Mouse (Mus musculus): ENCODE results near the gene Scfd2.

The Scfd2 gene

DNA sequence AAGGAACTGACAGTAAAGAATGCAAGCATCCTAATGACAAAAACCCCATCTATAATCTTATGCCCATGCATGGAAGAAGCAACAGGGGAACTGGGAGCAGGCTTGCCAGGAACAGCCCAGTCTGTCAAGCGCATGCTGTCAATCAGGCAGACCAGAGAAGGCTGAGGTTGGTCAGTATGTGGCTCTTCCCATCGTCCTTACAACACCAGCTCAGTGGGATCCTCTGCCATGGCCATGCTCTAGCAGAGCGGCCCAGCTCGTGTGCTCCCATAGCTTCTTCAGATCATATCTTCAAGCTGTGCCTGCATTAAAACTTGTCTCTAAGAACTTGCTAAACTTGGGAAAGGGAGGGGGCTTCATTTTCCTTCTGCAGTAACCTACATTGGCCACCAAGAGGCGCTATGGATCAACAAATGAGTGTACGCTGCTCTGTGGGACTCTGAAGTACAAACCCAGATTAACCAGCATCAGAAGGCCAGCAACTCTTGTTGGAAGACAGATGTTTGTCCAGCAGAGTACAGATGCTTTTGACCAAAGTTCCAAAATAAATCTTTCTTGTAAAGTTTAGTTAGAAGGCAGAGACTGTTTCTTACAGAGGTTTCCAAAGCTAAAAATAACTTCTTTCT lies 220.2 kb downstream of the Scfd2 start:
- peak; percentile 68 for DNase-seq (ENCODE audit: low spot score)

DNA sequence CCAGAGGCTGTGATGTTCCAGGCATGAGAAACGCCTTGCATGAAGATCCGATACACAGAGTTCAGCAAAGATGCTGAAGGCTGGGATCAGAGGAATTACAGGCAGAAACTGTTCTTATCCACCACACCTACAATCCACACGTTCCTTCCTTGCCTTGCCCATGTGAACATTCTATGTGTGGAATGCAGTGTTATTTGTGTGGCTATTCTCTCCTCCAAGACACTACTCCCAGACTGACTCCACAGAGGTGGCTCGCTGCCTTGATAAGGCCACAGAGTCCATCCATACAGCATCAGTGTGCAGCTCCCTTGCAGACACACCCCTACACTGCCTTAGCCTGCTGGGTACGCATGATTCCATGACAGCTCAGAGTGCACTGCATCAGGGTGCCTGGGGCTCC lies 221.5 kb downstream of the Scfd2 start:
- no peak for DNase-seq (ENCODE audit: low spot score)

DNA sequence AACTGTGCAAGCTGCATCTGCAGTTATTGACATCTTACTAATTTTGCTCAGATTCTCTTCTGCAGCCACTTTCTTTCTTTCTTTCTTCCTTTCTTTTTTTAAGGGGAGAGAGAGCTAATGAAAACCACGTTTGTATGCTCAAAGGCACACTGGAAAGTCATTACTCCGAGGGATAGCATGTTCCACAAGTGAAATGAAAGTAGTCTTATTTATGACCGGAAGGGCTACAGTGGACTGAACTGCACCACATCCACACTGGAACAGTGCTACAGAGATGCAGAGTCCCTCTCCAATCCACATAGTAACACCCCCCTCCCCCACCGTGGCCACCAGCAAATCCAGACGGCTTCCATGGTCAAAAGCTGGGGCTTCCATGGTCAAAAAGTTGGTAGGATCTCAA lies 224.3 kb downstream of the Scfd2 start:
- DNase-seq (ENCODE audit: low spot score) = no peak

DNA sequence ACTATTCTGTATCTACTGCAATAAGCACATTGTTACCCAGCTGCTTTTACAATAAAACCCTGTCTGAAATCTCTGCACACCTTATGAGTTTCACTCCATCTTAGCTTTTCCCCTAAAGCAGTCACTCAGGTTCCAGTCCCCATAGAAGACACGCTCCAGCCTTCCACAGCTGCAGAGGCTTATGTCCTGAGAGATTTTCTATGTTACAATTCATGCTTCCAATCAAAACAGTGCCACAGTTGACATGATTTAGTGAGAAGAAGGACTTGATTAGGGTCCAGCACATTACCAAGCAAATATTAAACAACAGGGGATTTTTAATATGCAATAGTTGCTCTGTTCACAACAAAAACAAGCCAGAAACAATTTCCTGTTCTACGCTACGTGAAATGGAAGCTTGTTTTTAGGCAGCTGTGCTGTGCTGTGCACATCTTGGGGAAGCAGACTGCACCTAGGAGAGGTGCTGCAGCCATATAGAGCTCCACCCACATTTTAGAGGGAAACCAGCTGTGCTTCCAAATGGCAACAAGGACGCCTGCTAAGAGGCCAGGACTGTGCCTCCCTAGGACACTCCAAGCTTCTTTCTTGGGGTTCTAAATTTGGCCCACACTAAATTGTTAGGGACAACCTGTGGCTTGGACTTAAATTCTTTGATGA lies 225.9 kb downstream of the Scfd2 start:
- no peak for DNase-seq (ENCODE audit: low spot score)

DNA sequence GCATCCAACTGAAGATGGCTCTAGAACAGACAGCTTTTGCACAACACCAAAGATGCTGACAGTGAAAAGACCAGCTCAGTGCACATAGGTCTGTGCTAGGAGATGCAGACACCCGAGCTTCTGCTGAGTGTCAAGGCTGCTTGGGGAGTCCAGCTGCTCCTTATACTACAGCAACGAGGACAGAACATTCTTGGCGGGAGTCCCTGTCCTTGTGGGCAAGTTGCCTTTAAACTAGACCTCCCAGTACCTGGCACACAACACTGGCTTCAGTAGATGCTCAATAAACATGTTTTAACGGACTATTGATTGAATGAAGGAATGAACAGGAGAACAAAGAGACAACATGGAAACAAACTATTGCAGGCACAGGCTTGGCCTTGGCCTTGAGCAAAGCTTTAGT lies 226.8 kb downstream of the Scfd2 start:
- DNase-seq (ENCODE audit: low spot score) = peak; percentile 89

DNA sequence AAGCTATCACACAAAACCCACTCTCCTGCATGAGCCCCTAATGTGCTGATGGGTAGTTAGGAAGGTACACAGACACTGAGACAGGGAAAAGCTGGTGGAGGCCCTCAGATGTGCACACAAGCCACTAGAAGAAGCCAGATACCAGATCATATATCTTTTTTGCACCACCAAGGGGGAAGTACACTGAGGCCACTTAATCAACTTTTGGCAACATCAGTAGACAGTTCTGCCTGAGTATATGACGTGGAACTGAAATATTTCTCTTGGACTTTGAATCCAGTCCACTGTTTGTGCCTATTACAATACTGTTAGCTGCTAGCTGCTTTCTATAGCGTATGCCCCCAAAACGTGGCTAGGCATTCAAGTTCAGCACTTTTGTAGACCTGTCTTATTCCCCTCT lies 229.2 kb downstream of the Scfd2 start:
- no peak for DNase-seq (ENCODE audit: low spot score)

DNA sequence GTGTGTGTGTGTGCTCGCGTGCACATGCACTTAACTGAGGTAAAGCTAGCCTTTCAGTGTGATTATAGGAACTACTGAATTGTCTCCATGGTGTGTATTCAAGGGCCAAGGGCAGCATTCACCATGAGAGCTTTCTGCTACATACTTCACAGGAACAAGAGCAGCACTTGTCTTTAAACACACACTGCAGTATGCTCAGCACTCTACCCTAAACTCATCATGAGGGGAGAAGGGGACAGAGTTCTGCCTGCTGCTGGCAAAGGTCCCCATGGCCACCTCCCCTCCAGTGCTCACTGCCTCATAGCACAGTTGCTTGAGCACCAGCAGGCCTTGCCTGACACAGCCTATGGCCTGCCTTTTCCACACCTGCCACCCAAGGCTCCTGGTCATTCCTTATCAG lies 230.1 kb downstream of the Scfd2 start:
- DNase-seq (ENCODE audit: low spot score) = no peak

DNA sequence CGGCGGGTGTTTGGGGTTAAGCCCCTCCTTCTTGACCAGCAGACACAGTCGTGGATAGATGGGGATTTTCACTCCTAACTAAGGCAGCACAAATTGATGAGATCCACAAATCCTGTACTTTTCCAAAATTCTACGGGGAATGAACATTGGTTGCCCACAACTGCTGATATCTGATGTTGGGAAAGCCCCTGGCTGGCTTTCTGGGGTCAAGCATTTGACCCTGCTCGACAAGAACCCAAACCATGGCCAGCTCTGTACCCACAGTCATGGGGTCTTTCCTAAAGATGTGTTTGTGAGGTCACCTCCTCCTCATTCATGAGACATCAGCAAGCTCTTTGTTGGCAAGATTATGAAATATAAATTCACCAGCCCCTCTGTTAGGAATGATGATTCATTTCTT lies 230.6 kb downstream of the Scfd2 start:
- DNase-seq (ENCODE audit: low spot score) = no peak

DNA sequence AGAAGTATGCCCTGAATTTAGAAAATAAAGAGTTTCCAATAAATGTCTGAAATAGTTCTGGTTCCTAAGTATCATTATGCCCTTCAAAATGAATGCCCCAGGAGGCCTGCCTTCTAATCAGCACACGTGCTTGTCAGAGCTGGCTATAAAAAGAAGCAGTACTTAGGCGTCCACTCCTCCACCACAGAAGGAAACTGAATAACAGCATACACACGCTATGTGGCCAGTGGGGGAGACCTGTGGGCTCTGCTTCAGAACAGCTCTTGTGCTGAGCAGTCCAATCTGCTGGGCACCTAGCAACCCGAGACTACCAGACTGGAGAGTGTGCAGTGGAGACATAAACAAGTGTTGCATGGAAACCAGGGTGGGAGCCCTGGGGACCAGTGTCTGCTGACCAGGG lies 231.4 kb downstream of the Scfd2 start:
- no peak for DNase-seq (ENCODE audit: low spot score)

DNA sequence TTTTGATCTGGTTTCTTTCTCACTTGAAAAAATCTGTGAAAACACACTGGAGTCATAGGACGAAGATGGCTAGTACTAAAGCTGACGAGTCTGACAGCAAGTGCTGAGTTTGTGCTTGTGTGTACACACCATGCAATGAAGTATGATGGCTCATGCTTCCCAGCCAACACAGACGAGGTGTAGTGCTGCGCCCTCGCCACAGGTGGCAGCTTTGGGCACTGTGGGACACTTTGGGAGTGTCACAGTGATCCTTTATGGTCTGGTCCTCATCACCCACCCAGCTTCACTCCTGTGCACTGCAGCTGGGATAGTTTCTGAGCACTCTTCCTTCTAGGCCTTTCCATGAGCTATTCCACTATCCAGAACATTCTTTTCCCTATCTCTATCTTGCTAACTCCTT lies 234.4 kb downstream of the Scfd2 start:
- DNase-seq (ENCODE audit: low spot score) = no peak

DNA sequence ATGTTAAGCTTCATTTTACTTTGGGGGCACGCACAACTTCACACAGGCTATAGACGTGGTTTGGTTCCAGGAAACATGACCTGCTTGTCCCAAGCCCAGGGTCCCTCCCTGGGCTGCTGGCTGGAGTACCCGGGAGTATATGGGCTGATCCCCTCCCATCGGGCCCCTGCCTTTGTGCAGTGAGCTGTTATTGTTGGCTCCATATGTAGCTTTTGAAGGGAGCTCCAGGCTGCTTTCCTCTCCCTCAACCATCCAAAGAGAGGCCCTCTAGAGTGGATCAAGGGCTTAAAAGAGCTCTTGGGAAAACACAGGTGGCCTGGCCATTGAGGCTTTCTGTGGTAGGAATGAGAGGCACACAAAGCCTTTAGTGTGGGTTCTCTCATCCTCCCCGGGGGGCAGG lies 235.5 kb downstream of the Scfd2 start:
- no peak for DNase-seq (ENCODE audit: low spot score)

DNA sequence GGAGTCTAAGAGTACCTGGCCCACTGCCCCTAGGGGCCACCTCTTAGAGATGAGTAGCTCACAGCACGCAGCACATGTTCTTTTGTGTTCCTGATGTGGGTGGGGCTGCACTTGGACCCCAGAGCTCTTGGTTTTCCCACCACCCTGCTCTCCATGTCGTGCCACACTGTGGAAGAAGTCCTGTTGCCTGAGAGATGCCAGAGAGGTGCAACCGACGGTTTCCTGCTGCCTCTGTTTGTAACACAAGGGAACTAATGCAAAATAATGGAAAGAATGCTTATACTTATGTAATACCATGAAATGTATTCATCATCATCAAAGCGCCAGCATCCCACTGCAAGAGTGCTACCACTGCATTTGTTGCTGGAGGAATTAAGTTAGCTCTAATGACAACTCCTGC lies 238.0 kb downstream of the Scfd2 start:
- no peak for DNase-seq (ENCODE audit: low spot score)

DNA sequence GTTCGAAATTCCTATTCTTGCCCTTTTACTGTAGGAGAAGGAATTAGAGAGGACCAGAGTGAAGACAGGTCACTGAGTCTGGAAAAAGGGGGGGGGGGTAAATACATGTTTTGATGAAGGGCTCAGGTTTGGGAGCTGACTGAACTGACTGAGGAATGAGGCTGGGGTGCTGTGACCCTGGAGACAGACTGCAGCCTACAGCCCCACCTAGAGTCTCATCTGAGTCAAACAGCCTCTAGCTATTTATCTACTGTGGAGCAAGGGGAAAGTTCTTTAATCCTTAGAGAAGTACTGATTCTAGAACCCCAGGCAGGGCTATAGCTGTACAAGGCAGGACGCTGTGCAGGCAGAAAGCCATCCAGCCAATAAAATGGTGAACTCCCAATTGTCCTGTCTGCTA lies 239.5 kb downstream of the Scfd2 start:
- DNase-seq (ENCODE audit: low spot score) = no peak

DNA sequence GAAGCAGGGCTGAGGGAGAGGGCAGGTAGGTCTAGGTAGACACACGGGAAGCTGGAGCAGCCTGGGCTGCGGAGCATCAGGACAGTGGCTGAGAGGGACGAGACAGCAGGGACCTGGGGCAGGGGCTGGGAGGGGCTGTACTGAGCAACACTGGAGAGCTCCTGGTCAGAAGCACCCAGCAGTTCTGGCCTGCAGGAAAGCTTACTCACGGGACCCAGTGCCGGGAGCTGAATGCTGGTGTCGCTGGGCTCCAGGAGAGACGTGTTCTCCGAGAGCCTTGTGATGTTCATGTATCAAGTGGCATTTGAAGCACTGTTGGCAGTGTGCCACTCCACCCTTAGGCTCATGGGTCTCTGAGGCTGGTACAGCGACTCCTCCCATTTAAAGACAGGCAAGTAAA lies 240.0 kb downstream of the Scfd2 start:
- no peak for DNase-seq (ENCODE audit: low spot score)

DNA sequence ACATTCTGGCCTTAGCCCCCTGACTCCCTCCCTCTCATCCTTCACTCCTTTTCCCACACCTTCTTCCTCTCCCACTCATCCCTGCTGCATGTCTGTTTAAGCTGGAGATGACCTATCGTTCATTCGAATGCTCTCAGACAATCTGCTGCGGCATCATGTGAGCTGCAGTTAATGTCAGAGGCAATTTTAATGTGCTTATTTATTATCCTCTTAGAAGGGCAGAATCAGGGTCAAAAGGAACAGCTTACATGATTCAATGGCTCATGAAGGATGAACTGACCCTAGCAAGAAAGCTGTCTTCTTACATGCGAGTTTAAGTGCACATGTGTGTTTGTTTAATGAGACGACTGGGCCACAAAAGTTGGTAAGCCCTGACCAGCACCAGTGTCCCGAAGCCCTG lies 241.6 kb downstream of the Scfd2 start:
- DNase-seq (ENCODE audit: low spot score) = no peak

DNA sequence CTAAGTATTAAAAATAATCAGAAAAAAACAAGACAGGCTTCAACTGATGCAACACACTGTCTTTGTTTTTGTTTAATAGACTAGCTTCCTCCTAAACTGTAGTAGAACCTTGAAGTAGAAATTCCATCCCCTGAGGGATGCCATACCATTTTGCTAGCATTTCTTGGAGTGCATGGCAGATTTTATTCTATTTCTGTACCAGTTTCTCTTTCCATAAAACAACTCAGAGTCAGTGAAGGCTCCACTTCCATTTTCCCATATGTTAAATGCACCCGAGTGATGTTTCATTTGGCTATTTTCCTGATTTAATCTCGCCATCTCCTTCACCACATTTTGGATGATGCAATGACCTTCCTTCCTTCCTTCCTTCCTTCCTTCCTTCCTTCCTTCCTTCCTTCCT lies 243.4 kb downstream of the Scfd2 start:
- DNase-seq (ENCODE audit: low spot score) = no peak

DNA sequence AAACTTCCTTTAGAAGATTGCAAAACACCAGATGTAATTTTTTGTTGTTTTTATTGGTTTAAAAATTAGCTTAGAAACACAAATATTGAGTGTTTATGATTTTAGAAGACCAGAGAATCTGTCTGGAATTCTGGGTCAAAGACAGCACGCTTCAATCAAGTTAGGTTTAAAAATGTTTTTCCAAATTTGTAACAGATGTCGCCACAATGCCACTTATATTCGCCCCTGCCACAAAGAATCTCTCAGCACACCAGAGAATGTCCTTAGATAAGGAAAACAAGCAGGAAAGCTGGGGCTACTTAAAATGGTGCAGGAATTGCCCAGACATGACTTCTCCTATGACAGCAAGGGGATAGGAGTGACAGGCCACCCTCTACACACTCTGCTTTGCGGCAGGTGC lies 245.3 kb downstream of the Scfd2 start:
- no peak for DNase-seq (ENCODE audit: low spot score)

DNA sequence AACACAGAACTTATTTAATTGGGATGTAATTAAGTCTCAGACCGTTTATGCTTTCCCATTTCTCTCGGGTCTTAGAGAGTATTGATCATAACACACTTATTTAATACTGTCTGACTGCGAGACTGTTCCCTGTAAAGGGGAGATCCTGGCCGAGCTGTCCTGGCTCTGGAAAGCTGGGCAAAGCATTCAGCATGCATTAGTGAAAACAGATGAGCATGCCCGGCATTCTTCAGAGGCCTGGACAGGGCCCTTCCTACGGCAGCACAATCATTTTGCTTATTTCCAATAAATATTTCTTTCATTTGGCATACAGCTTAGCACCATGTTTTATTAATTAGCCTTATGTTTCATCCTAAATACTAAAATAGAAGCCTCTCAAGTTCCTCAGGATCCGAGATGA lies 245.8 kb downstream of the Scfd2 start:
- no peak for DNase-seq (ENCODE audit: low spot score)

DNA sequence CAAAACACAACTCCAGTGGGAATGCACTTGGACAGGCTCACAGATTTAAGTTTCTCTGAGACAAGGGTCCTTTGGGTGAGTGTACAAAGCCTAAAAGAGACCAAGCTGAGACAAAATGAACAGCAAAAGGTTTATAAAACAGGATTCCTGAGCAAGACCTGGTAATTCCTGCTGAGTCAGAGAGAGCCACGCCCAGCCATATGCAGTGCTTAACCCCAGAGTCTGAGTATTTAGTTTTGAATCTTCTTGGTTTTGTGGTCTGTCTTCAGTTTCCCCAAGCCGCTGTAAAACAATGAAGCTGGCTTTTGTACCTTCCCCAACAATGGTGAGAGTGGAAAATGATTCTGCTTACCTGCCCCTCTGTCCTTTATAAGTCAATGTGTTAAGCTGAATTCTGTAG lies 246.3 kb downstream of the Scfd2 start:
- DNase-seq (ENCODE audit: low spot score) = no peak

DNA sequence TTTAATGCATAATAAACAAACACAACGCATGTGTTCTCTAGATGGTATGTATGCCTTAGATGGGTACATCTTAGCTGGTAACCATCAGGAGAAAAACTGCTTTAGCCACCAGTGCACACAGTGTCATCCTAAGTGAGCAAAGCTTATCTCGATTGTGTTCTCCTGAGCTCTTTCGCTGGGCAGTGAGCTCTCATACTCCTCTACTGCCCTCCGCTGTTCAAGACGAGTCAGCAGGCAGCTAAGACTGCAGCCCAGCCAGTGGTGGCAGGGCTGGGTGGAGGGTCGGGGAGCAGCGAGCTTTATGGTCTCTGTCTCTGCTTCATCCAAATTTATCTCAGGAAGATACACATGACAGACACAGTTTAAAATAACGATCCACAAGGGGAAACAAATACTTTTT lies 248.0 kb downstream of the Scfd2 start:
- DNase-seq (ENCODE audit: low spot score) = no peak

DNA sequence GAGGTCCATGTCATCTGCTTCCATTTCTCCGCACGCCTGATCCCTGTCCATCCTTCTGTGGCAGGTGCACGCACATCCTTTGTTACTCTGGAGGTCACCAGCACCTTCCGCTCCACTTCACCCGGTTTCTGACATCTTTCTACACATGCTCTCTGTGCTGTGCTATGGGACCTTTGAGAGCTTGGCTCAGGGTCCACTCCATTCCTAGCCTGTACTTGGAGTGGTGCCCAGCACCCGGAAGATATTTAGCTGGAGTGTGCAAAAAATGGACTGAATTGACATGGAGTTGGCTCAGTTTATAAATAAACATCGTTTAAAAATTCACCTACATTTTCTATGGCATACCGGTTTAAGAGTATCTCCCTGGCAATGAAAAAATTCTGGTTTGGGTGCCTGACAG lies 250.1 kb downstream of the Scfd2 start:
- no peak for DNase-seq (ENCODE audit: low spot score)

DNA sequence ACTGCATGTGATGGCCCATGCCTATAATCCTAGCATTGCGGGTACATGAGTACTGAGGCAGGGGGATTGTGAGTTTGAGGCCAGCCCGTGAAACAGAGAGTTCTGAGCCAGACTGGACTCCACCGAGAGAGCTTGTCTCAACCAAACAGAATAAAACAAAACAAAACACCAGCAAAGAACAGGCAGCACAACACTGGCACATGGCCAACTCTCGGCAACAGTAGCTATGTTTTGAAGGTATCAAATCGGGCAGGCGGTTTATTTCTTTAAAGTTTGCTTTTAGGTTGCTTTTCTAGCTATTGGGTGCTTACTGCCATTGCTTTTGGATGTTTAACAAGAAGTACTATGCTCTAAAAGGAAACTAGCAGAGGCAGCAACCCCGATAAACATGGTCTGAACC lies 251.9 kb downstream of the Scfd2 start:
- DNase-seq (ENCODE audit: low spot score) = peak; percentile 72

DNA sequence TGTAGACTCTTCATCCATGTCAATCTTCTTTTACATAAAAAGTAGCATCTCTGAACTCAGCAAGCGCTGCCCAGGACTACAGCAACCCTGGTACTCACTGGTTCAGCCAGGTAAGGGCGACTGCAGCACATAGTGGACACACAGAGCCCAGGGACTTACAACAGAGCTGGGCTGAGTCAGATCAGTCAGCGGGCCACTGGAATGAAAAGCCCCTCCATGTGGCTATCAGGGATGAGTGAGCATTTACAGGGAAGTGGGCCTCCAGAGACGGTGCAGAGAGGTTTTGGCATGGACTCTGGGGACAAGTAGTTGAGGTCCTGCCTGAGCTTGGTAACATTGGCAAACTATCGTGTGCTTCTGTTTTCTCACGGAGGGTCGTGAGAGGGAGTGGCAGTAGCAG lies 253.1 kb downstream of the Scfd2 start:
- no peak for DNase-seq (ENCODE audit: low spot score)

DNA sequence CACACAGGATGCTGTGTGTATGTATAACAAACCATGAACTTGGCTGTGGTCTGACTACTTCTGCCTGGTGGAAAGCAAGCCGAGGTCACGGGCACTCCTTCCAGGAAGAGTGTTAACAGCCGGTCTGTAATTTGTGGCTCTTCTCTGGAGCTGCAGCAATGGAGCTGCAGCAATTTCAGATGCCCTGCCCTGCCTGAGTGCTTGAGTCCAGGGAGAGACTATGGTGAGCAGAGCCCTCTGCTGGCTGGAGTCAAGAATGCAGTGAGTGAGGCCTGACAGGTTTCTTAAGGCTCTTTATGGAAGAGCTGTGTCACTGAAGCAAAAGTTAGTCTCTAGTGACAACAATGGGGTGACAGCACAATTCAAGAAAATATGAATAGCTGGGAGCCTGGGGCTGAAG lies 253.8 kb downstream of the Scfd2 start:
- peak; percentile 92 for DNase-seq (ENCODE audit: low spot score)

Measured in testis, postnatal 10 days (tissue).